Mouse (Mus musculus): ENCODE results near the gene Deaf1.

DNA sequence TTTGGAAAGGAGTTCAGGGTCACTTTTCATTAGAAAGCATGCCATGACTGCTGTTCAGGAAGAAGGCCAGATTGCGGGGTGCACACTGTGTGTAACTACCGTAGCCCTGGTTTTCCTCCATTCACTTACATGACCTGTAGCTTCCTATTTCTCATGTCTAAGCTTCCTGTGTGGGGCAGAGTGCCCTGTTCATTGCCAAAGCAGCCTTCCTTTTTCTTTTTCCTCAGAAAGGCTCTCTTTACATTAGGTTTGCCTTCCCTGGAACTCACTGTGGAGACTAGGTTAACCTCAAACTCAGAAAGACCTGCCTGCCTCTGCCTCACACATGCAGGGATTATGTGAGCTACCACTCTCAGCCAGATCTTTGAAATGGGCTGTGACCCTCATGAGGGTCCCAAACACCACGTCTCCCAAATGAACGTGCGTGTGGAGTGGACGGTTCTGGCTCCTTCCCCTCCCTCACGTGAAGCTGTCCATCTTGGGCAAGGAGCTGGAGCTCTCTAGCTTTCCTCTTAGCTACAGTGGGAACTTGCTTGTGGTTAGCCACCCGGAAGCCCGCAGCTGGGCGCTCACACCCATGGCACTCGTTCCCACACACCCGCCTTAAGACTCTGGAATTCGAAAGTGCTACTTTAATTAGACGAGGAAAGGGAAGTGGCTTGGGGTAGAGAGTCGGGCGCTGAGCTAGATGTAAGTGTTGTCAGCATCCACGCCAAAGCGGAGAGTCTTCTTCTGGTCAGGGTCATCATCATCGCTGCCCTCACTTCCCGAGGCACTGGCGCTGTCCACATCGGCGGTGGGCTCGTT, 58.8 kb downstream of the Deaf1 start:
- TF ChIP-seq CTCF (IDR thresholded peaks at IDR 0.05) (no peak), EP300 (IDR thresholded peaks at IDR 0.05) (no peak)

Measured in lung, postnatal 0 days (tissue).